Mouse (Mus musculus): ENCODE results near the gene Tulp4. TPM values are rescaled to one million over a fixed set of nuclear protein-coding genes. Genes with fewer than 3 reads are reported as not detected.
A peak's percentile ranks its signal among the peaks of the same experiment; 100 is the strongest.

Gene Tulp4
- polyA plus RNA-seq, 1 experiment = 144 TPM

DNA sequence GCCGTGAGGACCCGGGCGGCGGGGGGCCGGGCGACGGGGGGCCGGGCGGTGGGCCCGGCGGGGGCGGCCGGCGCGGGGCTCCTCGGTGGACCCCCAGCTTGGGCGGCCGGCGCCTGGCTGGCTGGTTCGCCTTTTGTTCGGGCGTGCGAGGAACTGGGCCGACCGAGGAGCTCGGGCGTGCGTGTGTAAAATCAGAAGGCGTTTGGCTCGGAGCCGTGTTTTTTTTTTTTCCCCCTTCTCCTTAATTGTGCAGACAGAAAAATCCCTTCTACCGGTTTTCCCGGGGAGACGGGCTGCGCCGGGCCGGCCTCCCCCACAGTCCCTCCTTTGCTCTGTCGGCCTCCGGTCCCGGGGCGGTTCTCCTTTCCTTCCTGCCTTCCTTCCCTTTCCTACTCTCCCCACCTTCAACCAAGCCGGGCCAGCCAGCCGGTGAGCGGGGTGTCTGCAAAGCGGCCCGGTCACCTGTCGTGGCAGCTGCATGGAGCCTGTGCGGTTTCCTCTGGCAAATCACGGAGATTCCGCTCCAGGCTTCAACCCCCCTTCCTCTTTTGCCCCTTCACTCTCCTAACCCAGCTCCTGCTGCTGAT, 871 bp downstream of the Tulp4 start:
- peak; percentile 73 to 80 for DNase-seq
- Histone ChIP-seq H3K27me3 (ENCODE audit: control insufficient read depth, insufficient read depth, low read length) (no peaks in the 10 kb centered on the region), H3K4me1 (ENCODE audit: control insufficient read depth, insufficient read depth, low read length) (peaks cover 4% of the 10 kb centered on the region; the same call in 1 of the 2 replicates), H3K4me3 (replicated peaks; ENCODE audit: insufficient read depth, low read depth, low read length) (peak overlapping the region; percentile 84), H3K27ac (ENCODE audit: insufficient read depth, low read length) (peak overlapping the region; percentile 92)
- under 1% methylated on average over 45 of the region's 50 CpGs for WGBS
- TF ChIP-seq CTCF (IDR thresholded peaks at IDR 0.05; ENCODE audit: borderline replicate concordance, insufficient read depth, low read depth, low read length) (no peak), POLR2A (IDR thresholded peaks at IDR 0.05; ENCODE audit: borderline replicate concordance, insufficient read depth, low read length) (no peak)

DNA sequence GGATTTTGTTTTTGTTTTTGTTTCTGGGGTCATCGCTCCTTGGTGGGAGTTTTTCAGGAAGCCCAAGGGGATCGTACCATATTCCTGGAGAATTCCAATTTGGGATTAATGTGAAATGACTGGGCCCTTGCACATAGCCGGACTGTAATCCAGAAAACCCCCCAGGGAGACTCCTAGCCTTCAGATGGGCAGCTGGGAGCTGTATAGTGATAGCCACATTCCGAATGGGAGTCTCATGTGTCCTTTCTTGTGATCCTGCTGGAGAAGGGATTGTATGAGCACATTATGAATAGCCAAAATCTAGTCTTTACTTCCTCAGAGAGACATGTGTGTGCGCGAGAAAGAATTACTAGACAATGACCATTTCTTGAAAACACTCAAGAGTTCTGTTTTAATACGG, 1.9 kb downstream of the Tulp4 start:
- Histone ChIP-seq H3K27me3 (ENCODE audit: control insufficient read depth, insufficient read depth, low read length) (no peaks in the 10 kb centered on the region), H3K4me1 (ENCODE audit: control insufficient read depth, insufficient read depth, low read length) (peaks cover 4% of the 10 kb centered on the region; the same call in 1 of the 2 replicates), H3K27ac (ENCODE audit: insufficient read depth, low read length) (peak overlapping the region; percentile 92; the same call in 1 of the 2 replicates), H3K4me3 (replicated peaks; ENCODE audit: insufficient read depth, low read depth, low read length) (peak overlapping the region; percentile 84)
- TF ChIP-seq CTCF (IDR thresholded peaks at IDR 0.05; ENCODE audit: borderline replicate concordance, insufficient read depth, low read depth, low read length) (no peak), POLR2A (IDR thresholded peaks at IDR 0.05; ENCODE audit: borderline replicate concordance, insufficient read depth, low read length) (no peak)
- 12% methylated on average over 7 of the region's 7 CpGs for WGBS
- no peak for DNase-seq

DNA sequence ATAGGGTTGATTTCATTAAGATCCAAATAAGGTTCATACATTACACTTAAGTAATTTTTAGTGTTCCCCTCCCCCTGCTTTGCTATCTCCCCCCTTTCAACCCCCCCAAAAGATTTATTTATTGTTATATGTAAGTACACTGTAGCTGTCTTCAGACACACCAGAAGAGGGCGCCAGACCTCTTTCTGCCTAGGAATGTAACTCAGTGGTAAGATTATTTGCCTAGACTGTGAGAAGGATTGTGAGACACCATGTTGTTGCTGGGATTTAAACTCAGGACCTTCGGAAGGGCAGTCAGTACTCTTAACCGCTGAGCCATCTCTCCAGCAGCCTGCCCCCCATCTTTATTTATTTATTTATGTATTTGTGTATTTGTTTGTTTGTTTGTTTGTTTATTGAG, 4.7 kb downstream of the Tulp4 start:
- DNase-seq = peak; percentile 53 to 58
- WGBS = 56% methylated on average over 3 of the region's 3 CpGs
- TF ChIP-seq CTCF (IDR thresholded peaks at IDR 0.05; ENCODE audit: borderline replicate concordance, insufficient read depth, low read depth, low read length) (no peak), POLR2A (IDR thresholded peaks at IDR 0.05; ENCODE audit: borderline replicate concordance, insufficient read depth, low read length) (no peak)
- Histone ChIP-seq H3K27ac (ENCODE audit: insufficient read depth, low read length) (no peak overlapping the region), H3K4me1 (ENCODE audit: control insufficient read depth, insufficient read depth, low read length) (peaks cover 4% of the 10 kb centered on the region; the same call in 1 of the 2 replicates), H3K27me3 (ENCODE audit: control insufficient read depth, insufficient read depth, low read length) (no peaks in the 10 kb centered on the region), H3K4me3 (replicated peaks; ENCODE audit: insufficient read depth, low read depth, low read length) (no peak overlapping the region)

GRCm38 (mm10) chr17:6113653-6114052, 7.4 kb downstream of the Tulp4 start:
- no peak for DNase-seq
- TF ChIP-seq POLR2A (IDR thresholded peaks at IDR 0.05; ENCODE audit: borderline replicate concordance, insufficient read depth, low read length) = no peak
- no peak for TF ChIP-seq CTCF (IDR thresholded peaks at IDR 0.05; ENCODE audit: borderline replicate concordance, insufficient read depth, low read depth, low read length)
- Histone ChIP-seq H3K27ac (ENCODE audit: insufficient read depth, low read length) (no peak overlapping the region), H3K4me1 (ENCODE audit: control insufficient read depth, insufficient read depth, low read length) (peaks cover 16% of the 10 kb centered on the region), H3K27me3 (ENCODE audit: control insufficient read depth, insufficient read depth, low read length) (no peaks in the 10 kb centered on the region), H3K4me3 (replicated peaks; ENCODE audit: insufficient read depth, low read depth, low read length) (no peak overlapping the region)
- 59% methylated on average over 6 of the region's 6 CpGs for WGBS

DNA sequence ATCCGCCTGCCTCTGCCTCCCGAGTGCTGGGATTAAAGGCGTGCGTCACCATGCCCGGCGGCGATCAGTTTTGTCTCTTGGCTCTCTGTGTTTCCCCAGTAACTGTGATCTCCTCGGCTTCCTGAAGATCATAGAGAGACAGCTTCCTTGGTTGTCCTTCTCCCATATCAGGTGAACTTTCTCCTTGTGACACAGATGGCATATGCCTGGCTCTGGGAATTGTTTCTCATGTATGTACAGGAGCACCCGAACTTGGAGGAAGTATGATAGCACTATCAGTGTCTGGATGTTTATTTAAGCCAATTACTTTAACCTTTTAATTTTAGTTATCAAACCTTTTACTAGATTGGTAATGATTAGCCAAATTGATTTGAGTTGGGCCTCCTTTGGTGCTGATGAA, 8.8 kb downstream of the Tulp4 start:
- Histone ChIP-seq H3K4me1 (ENCODE audit: control insufficient read depth, insufficient read depth, low read length) (peaks cover 24% of the 10 kb centered on the region), H3K27me3 (ENCODE audit: control insufficient read depth, insufficient read depth, low read length) (no peaks in the 10 kb centered on the region), H3K4me3 (replicated peaks; ENCODE audit: insufficient read depth, low read depth, low read length) (no peak overlapping the region), H3K27ac (ENCODE audit: insufficient read depth, low read length) (no peak overlapping the region)
- 90% methylated on average over 9 of the region's 9 CpGs for WGBS
- DNase-seq = no peak
- TF ChIP-seq POLR2A (IDR thresholded peaks at IDR 0.05; ENCODE audit: borderline replicate concordance, insufficient read depth, low read length) = no peak
- no peak for TF ChIP-seq CTCF (IDR thresholded peaks at IDR 0.05; ENCODE audit: borderline replicate concordance, insufficient read depth, low read depth, low read length)

- Histone ChIP-seq H3K27me3 (ENCODE audit: control insufficient read depth, insufficient read depth, low read length) (no peaks in the 10 kb centered on the region), H3K4me1 (ENCODE audit: control insufficient read depth, insufficient read depth, low read length) (peaks cover 24% of the 10 kb centered on the region), H3K4me3 (replicated peaks; ENCODE audit: insufficient read depth, low read depth, low read length) (no peak overlapping the region), H3K27ac (ENCODE audit: insufficient read depth, low read length) (peak overlapping the region; percentile 75)
- 30% methylated on average over 4 of the region's 4 CpGs for WGBS
- DNase-seq = peak in 1 of 2 experiments; percentile 53
- TF ChIP-seq CTCF (IDR thresholded peaks at IDR 0.05; ENCODE audit: borderline replicate concordance, insufficient read depth, low read depth, low read length) (no peak), POLR2A (IDR thresholded peaks at IDR 0.05; ENCODE audit: borderline replicate concordance, insufficient read depth, low read length) (no peak)
These were observed 11.0 kb downstream of the Tulp4 start for GRCm38 (mm10) chr17:6117148-6117725.

DNA sequence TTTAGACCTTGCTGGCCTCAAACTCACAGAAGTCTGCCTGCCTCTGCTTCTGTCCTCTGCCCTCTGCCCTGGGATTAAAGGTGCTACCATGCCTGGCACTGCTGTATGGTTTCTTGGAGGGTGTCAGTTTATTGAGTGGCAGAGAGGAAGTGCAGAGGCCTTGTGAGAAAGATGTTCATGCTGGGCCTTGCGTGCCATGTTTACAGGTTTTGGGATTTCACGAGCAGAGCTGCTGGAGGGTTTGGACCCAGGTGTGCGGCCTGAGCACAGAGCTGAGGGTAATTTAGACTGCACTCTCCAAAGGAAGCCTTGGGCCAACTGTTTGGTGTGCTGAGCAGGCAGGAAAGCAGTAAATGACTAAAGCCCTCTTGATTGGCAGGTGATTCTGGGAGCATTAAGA, 11.7 kb downstream of the Tulp4 start:
- H3K4me3 ChIP-seq (replicated peaks; ENCODE audit: insufficient read depth, low read depth, low read length) = no peak overlapping the region
- TF ChIP-seq POLR2A (IDR thresholded peaks at IDR 0.05; ENCODE audit: borderline replicate concordance, insufficient read depth, low read length) (no peak), CTCF (IDR thresholded peaks at IDR 0.05; ENCODE audit: borderline replicate concordance, insufficient read depth, low read depth, low read length) (no peak)
- 22% methylated on average over 3 of the region's 3 CpGs for WGBS
- DNase-seq = peak in 1 of 2 experiments; percentile 45
- peak overlapping the region; percentile 31 for H3K27ac ChIP-seq (ENCODE audit: insufficient read depth, low read length)
- no peaks in the 10 kb centered on the region for H3K27me3 ChIP-seq (ENCODE audit: control insufficient read depth, insufficient read depth, low read length)
- peaks cover 24% of the 10 kb centered on the region for H3K4me1 ChIP-seq (ENCODE audit: control insufficient read depth, insufficient read depth, low read length)

DNA sequence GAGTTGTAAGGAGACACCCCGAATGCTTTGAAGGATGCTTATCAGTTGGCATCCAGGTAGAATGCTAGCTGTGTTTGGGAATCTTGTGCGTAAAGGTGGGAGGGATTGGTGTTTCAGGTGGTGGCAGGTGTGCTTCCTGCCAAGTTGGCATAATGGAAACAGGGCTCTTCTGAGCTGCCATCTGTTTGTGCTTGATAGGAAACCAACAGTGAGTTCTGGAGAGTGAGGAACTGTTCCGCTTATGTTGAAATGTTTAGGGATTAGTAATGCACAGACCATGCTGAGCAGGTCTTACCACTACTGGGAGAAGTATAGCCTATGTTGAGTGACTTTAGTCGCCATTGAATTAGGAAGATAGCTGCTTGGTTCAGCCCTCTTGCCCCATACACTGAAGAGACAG, 12.6 kb downstream of the Tulp4 start:
- WGBS = 11% methylated on average over 4 of the region's 4 CpGs
- peaks cover 30% of the 10 kb centered on the region for H3K4me1 ChIP-seq (ENCODE audit: control insufficient read depth, insufficient read depth, low read length)
- peak; percentile 81 to 95 for DNase-seq
- peak overlapping the region; percentile 65; the same call in 1 of the 2 replicates for H3K27ac ChIP-seq (ENCODE audit: insufficient read depth, low read length)
- H3K27me3 ChIP-seq (ENCODE audit: control insufficient read depth, insufficient read depth, low read length) = no peaks in the 10 kb centered on the region
- TF ChIP-seq CTCF (IDR thresholded peaks at IDR 0.05; ENCODE audit: borderline replicate concordance, insufficient read depth, low read depth, low read length) (no peak; the same call in 1 of the 2 replicates), POLR2A (IDR thresholded peaks at IDR 0.05; ENCODE audit: borderline replicate concordance, insufficient read depth, low read length) (no peak)
- H3K4me3 ChIP-seq (replicated peaks; ENCODE audit: insufficient read depth, low read depth, low read length) = no peak overlapping the region
